In the genomic region with DNA sequence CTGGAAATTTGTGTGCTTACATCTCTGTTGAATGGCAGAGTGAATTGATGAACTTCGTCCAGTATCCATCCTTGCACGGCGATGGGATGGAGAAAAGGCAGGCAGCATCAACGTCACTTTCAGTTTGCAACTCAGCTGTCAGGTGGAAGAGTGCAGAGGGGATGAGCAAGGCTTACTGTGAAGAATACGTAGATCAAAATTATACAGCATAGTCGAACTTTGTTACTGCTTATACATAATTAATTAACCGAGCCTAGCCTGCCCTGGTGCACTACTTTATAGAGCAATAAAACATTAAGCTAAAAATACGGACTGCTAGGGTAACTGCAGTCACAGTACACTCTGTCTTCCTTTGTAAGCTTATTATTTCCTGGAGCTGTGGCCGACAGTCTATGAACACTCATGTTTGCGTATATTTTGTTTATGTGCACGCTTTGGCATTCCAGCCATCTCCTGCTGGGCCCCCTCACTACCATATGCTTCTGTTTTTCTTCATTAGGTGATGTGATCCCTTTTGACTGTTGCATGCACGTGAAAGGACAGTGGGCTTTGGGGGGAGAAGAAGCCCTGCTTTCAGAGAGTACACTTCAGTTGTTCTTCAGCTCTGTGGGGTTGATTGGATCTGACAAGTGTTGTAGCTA, we compare ENCODE assay signal across 12 mouse cellular contexts.
DNase-seq lines count a peak whose midpoint lies in the region; ATAC-seq lines count a peak whose summit lies in the region.
"Had no signal": no experiment of that assay in that cellular context is flagged by ENCODE, and none has a peak within 500 bp of the region (broad histone marks: within the 10 kb centered on the region; RNA-seq: fewer than 3 reads in every experiment).

No protein-coding gene starts in this region.

- H3K4me3 ChIP-seq in embryonic facial prominence, embryonic 13.5 days: no peak overlapping the region
- no peak overlapping the region for H3K4me3 ChIP-seq in midbrain, embryonic 13.5 days (replicated peaks)
- H3K4me3 ChIP-seq: heart, adult 2 months had no signal

- no peak overlapping the region for H3K27ac ChIP-seq in embryonic facial prominence, embryonic 13.5 days
- no peak overlapping the region for H3K27ac ChIP-seq in midbrain, embryonic 13.5 days
- H3K27ac ChIP-seq: heart, adult 2 months had no signal

- H3K4me2 ChIP-seq in embryonic facial prominence, embryonic 13.5 days: peak overlapping the region; percentile 11; the same call in 1 of the 2 replicates
- H3K4me2 ChIP-seq in midbrain, embryonic 13.5 days (replicated peaks): peak overlapping the region; percentile 15

- no peak for ATAC-seq in embryonic facial prominence, embryonic 13.5 days (ENCODE audit: insufficient number of reproducible peaks, insufficient read depth, low FRiP score, low TSS enrichment, low read depth)
- ATAC-seq in midbrain, embryonic 13.5 days: peak; percentile 37
- ATAC-seq: inflammation-experienced regulatory T-cells, adult 6 months had no signal

- peak; percentile 75 for DNase-seq in MN1 (ENCODE audit: low spot score)
- DNase-seq in Muller cell, postnatal 12 days (ENCODE audit: inconsistent ontology term): peak; percentile 83
- DNase-seq in ovary, adult 18-20 months (ENCODE audit: low spot score): no peak
- DNase-seq in spleen, adult 18-20 months: no peak
- no peak for DNase-seq in left cerebral cortex, postnatal 14 days (ENCODE audit: low spot score in 2 of 2)
- DNase-seq: adrenal gland, postnatal 36 days; heart, adult 2 months; thymus, postnatal 36 days had no signal

- H3K9me3 ChIP-seq in embryonic facial prominence, embryonic 13.5 days: no peaks in the 10 kb centered on the region
- H3K9me3 ChIP-seq in midbrain, embryonic 13.5 days: no peaks in the 10 kb centered on the region
- H3K9me3 ChIP-seq: G1E had no signal

- intact Hi-C loops in left cerebral cortex, postnatal 14 days (cut with DNase I): no loop called here

- no peak overlapping the region for H3K9ac ChIP-seq in embryonic facial prominence, embryonic 13.5 days
- no peak overlapping the region for H3K9ac ChIP-seq in midbrain, embryonic 13.5 days (replicated peaks)

- WGBS in embryonic facial prominence, embryonic 13.5 days: 60% methylated on average over 12 of the region's 12 CpGs
- WGBS in midbrain, embryonic 13.5 days: 55% methylated on average over 12 of the region's 12 CpGs

- H3K27me3 ChIP-seq in embryonic facial prominence, embryonic 13.5 days: no peaks in the 10 kb centered on the region
- no peaks in the 10 kb centered on the region for H3K27me3 ChIP-seq in midbrain, embryonic 13.5 days

- H3K36me3 ChIP-seq in embryonic facial prominence, embryonic 13.5 days: no peaks in the 10 kb centered on the region
- H3K36me3 ChIP-seq in midbrain, embryonic 13.5 days: no peaks in the 10 kb centered on the region
- H3K36me3 ChIP-seq: G1E had no signal

- H3K4me1 ChIP-seq in embryonic facial prominence, embryonic 13.5 days: no peaks in the 10 kb centered on the region
- H3K4me1 ChIP-seq in midbrain, embryonic 13.5 days (replicated peaks): peaks cover 18% of the 10 kb centered on the region

Comparison
In these comparisons a context has a peak if more than half of its experiments do, and no peak if none do; other contexts are left out.
1. DNase-seq: peak in MN1 (single experiment) and Muller cell, postnatal 12 days (single experiment); none in ovary, adult 18-20 months (single experiment), spleen, adult 18-20 months (0 of 2) and left cerebral cortex, postnatal 14 days (0 of 2).